Mouse (Mus musculus): ENCODE measurements at regions not wholly inside any gene's neighbourhood (a gene's known extent, or its start where the extent isn't known, plus 50 kb on each side); places are given as distances from the start of the nearest gene placed in this dataset.
"Not testable (repeated sequence)": the region's sequence is repeated elsewhere in the genome, so short reads cannot be mapped to it uniquely, and the experiment has no call there.

DNA sequence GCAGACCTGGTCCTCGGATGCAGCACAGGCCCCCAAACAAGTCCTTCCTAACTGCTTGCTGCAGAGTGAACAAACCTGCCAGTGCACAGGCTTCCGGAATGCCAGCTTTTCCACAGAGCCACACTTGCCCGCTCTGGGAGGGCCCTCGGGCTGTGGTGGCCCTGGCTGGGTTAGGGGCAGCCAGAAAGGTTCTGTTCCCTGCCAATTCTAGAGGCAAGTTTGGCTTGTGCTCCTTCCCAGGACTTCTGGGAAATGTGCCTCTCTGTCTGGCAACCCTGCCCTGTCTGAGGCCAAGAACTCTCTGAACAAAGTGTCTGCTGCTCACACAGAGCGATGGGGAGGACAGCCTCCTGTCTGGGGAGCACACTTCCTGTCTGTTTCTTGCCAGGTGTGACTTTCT lies 66.4 kb downstream of the Xrcc2 start:
- no peaks in the 10 kb centered on the region for H3K27me3 ChIP-seq (ENCODE audit: low read depth, poor library complexity, severe bottlenecking)
- H3K9me3 ChIP-seq (replicated peaks) = peaks cover 2% of the 10 kb centered on the region; the same call in 1 of the 2 replicates
- H3K27ac ChIP-seq (replicated peaks) = no peak overlapping the region
- H3K4me1 ChIP-seq = no peaks in the 10 kb centered on the region
- WGBS = 88% methylated on average over 5 of the region's 5 CpGs
- no peak overlapping the region for H3K4me3 ChIP-seq
- DNase-seq (ENCODE audit: low spot score) = no peak
- no peaks in the 10 kb centered on the region for H3K36me3 ChIP-seq

DNA sequence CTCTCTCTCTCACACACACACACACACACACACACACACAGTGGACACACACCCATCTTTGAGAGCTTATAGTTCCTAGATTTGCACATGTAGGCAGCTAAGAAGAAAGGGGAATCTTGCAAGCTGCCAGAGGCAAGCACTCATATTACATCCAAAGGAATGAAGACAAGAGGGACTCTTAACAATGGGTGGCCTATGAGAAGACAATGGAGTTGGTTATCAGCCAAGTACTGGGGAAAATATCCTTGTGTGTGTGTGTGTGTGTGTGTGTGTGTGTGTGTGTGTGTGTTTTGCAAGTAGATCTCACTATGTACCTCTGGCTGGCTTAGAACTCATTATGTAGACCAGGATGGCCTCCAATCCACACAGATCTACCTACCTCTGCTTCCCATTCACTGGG lies 67.5 kb downstream of the Xrcc2 start:
- no peak for DNase-seq (ENCODE audit: low spot score)
- H3K4me3 ChIP-seq = no peak overlapping the region
- no peaks in the 10 kb centered on the region for H3K4me1 ChIP-seq
- H3K27me3 ChIP-seq (ENCODE audit: low read depth, poor library complexity, severe bottlenecking) = no peaks in the 10 kb centered on the region
- no peaks in the 10 kb centered on the region for H3K36me3 ChIP-seq
- peaks cover 7% of the 10 kb centered on the region for H3K9me3 ChIP-seq (replicated peaks)
- H3K27ac ChIP-seq (replicated peaks) = no peak overlapping the region

DNA sequence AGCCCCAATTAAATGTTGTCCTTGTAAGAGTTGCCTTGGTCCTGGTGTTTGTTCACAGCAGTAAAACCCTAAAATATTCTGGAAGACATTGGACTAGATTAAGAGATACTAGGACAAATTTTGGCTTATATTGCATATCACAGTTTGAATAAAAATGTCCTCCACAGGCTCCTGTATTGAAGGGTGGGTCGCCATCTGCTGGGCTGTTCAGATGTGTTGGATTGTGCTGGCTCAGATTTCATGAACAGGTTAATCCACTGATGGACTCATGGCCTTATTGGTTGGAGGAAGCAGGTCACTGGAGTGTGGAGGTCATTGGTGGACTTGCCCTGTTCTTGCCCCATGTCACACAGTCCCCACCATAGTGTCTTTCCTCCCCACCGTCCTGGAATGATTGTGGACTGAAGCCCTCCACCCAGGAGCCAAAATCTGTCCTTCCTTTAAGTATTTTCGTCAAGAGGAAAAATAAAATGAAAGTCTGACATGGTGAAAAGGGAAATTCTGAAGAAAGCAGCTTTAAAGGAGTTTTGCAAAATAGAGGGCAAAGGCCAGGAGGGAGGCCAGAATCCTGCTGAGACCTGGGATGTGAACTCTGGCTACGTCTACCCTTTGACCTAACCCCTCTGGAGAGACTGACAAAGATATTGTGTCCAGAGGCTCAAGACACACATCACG lies 72.6 kb downstream of the Xrcc2 start:
- no peak overlapping the region for H3K4me3 ChIP-seq
- H3K27me3 ChIP-seq (ENCODE audit: low read depth, poor library complexity, severe bottlenecking) = no peaks in the 10 kb centered on the region
- no peaks in the 10 kb centered on the region for H3K4me1 ChIP-seq
- no peak overlapping the region for H3K27ac ChIP-seq (replicated peaks)
- no peak for DNase-seq (ENCODE audit: low spot score)
- H3K36me3 ChIP-seq = no peaks in the 10 kb centered on the region
- peaks cover 13% of the 10 kb centered on the region for H3K9me3 ChIP-seq (replicated peaks)
- WGBS = 66% methylated on average over 5 of the region's 5 CpGs

DNA sequence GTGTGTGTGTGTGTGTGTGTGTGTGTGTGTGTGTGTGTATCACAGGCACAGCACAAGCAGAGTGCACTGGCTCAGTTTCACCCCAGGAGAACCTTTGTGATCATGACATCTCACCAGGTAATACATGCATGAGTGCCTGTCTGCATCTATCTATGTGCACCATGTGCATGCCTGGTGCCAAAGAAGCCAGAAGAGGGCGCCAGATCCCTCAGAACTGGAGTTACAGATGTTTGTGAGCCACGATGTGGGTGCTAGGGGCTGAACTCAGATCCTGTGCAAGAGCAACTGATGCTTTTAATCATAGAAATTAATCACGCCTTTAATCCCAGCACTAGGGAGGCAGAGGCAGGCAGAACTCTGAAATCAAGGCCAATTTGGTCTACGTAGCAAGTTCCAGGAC lies 75.9 kb downstream of the Xrcc2 start:
- Histone ChIP-seq H3K4me3 (no peak overlapping the region), H3K27ac (replicated peaks) (no peak overlapping the region), H3K4me1 (no peaks in the 10 kb centered on the region), H3K9me3 (replicated peaks) (peaks cover 13% of the 10 kb centered on the region), H3K27me3 (ENCODE audit: low read depth, poor library complexity, severe bottlenecking) (no peaks in the 10 kb centered on the region), H3K36me3 (no peaks in the 10 kb centered on the region)
- no peak for DNase-seq (ENCODE audit: low spot score)
- 79% methylated on average over 4 of the region's 4 CpGs for WGBS

DNA sequence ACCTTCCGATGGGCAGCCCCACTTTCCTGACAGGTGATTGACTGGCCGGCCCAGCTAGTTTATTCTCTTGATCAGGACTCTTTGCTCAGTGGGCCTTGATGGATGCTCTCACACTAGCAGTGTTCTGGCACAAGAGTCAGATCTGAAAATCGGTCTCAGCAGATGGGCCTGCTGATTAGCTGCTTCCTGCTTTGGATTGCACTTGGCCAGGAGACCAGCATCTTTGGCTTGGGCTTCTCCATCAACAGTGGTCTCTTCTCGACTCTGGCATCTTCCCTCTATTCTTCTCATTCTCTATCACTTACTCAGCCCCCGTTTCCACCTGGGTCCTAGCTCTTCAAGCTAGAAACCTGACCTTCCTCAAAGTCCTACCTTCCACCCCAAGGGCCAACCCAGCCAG lies 77.1 kb downstream of the Xrcc2 start:
- peaks cover 7% of the 10 kb centered on the region; the same call in 1 of the 2 replicates for H3K9me3 ChIP-seq (replicated peaks)
- no peak overlapping the region for H3K27ac ChIP-seq (replicated peaks)
- no peak overlapping the region for H3K4me3 ChIP-seq
- no peak for DNase-seq (ENCODE audit: low spot score)
- H3K27me3 ChIP-seq (ENCODE audit: low read depth, poor library complexity, severe bottlenecking) = no peaks in the 10 kb centered on the region
- H3K36me3 ChIP-seq = no peaks in the 10 kb centered on the region
- H3K4me1 ChIP-seq = peaks cover 4% of the 10 kb centered on the region; the same call in 1 of the 2 replicates
- 88% methylated on average over 5 of the region's 5 CpGs for WGBS

DNA sequence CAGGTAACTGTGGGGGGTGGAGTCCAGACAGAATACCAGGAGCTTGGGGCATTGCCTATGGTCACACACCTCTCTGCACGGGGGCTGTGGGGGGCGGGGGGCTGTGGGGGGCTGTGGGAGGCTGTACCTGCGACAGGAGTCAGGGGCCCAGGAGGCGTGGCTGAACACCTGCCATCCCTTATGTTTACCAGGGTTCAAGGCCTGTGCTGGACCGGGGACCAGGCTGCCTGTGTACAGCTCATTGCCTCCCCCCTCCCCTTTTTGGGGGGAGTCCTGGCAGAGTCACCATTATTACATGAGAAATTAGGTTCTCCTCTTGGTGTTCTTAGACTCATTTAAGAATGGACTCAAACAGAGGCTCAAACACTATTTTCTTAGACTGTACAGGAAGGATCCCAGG lies 78.5 kb downstream of the Xrcc2 start:
- no peak overlapping the region for H3K4me3 ChIP-seq
- H3K9me3 ChIP-seq (replicated peaks) = peaks cover 7% of the 10 kb centered on the region; the same call in 1 of the 2 replicates
- WGBS = 81% methylated on average over 5 of the region's 5 CpGs
- peaks cover 6% of the 10 kb centered on the region; the same call in 1 of the 2 replicates for H3K4me1 ChIP-seq
- no peak overlapping the region for H3K27ac ChIP-seq (replicated peaks)
- H3K27me3 ChIP-seq (ENCODE audit: low read depth, poor library complexity, severe bottlenecking) = no peaks in the 10 kb centered on the region
- H3K36me3 ChIP-seq = no peaks in the 10 kb centered on the region
- DNase-seq (ENCODE audit: low spot score) = no peak

DNA sequence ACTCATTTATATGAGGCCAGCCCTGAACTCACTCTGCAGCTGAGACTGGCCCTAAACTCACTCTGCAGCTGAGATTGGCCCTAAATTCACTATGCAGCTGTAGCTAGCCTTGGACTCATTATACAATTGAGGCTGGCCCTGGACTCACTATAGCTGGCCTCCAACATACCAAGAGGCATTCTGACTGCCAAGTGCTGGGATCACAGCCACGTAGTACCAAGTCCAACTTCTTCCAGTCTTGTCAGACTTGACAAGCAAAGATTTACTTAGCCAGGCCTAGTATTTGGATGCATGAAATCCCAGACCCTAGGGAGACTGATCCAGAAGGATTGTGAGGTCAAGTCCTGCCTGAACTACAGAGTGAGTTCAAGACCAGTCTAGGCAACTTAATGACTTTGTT lies 81.6 kb downstream of the Xrcc2 start:
- H3K4me3 ChIP-seq = no peak overlapping the region
- peaks cover 6% of the 10 kb centered on the region; the same call in 1 of the 2 replicates for H3K4me1 ChIP-seq
- WGBS = 80% methylated on average over 1 of the region's 1 CpGs
- H3K9me3 ChIP-seq (replicated peaks) = no peaks in the 10 kb centered on the region
- no peak for DNase-seq (ENCODE audit: low spot score)
- no peak overlapping the region for H3K27ac ChIP-seq (replicated peaks)
- no peaks in the 10 kb centered on the region for H3K27me3 ChIP-seq (ENCODE audit: low read depth, poor library complexity, severe bottlenecking)
- H3K36me3 ChIP-seq = no peaks in the 10 kb centered on the region

DNA sequence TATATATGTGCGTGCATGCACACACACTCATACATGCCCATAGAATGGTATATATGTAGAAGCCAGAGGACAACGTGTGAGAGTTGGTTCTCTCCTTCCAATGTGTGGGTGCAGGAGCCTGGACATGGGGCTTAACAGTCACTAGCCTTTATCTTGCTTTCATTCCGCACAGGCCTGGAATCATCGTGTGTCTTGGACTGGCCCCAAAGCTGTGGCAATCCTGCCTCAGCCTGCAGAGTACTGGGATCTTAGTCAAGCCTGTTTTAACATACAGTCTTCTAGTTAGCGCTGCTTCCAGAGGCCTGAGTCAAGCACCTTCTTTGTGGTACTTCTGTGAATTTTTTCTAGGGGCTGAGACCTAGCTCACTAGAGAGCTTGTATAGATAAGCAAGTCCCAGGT lies 85.8 kb downstream of the Xrcc2 start:
- H3K4me1 ChIP-seq = peaks cover 6% of the 10 kb centered on the region; the same call in 1 of the 2 replicates
- 95% methylated on average over 5 of the region's 5 CpGs for WGBS
- H3K27ac ChIP-seq (replicated peaks) = no peak overlapping the region
- no peaks in the 10 kb centered on the region for H3K27me3 ChIP-seq (ENCODE audit: low read depth, poor library complexity, severe bottlenecking)
- H3K9me3 ChIP-seq (replicated peaks) = no peaks in the 10 kb centered on the region
- H3K36me3 ChIP-seq = no peaks in the 10 kb centered on the region
- no peak overlapping the region for H3K4me3 ChIP-seq
- no peak for DNase-seq (ENCODE audit: low spot score)

DNA sequence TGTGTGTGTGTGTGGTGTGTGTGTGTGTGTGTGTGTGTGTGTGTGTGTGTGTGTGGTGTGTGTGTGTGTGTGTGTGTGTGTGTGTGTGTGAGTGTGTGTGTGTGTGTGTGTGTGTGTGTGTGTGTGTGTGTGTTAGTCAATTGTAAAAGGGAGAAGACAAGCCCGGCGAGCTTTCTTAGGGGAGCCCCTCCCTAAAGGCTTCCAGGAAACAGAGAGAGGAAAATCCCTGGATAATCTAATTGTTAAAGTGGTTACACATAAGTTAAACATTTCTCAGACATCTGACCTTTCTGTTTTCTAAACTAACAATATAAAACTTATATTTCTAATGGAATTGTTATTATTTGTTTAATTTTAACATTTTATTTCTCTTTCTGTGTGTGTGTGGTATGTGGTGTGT lies 86.3 kb downstream of the Xrcc2 start:
- not testable (repeated sequence) for H3K36me3 ChIP-seq; H3K4me1 ChIP-seq; H3K27ac ChIP-seq (replicated peaks); DNase-seq (ENCODE audit: low spot score); H3K4me3 ChIP-seq; H3K27me3 ChIP-seq (ENCODE audit: low read depth, poor library complexity, severe bottlenecking); H3K9me3 ChIP-seq (replicated peaks)
- WGBS = 84% methylated on average over 2 of the region's 2 CpGs

DNA sequence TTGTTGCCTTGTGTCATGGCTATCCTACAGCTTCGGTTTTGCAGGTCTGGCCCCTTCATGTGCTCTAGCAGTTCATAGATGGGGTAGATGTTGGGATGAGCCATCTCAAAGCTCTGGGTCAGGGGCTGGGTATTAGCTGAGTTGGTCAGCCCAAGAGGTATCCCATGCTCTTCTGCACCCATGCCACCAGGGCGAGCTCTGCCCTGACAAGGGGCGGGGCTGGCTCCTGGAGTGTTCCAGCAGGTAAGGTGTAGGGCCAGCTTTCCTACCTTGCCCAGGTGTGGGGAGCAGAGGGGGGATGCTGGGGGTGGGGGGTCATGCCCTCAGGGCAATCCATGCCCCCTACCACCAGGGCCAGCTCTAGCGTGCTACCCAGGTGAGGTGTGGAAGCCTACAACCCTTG lies 91.0 kb downstream of the Xrcc2 start:
- H3K27ac ChIP-seq (replicated peaks) = no peak overlapping the region
- 90% methylated on average over 4 of the region's 4 CpGs for WGBS
- H3K4me1 ChIP-seq = no peaks in the 10 kb centered on the region; the same call in 1 of the 2 replicates
- no peak for DNase-seq (ENCODE audit: low spot score)
- H3K27me3 ChIP-seq (ENCODE audit: low read depth, poor library complexity, severe bottlenecking) = no peaks in the 10 kb centered on the region
- no peak overlapping the region for H3K4me3 ChIP-seq
- H3K36me3 ChIP-seq = no peaks in the 10 kb centered on the region
- no peaks in the 10 kb centered on the region for H3K9me3 ChIP-seq (replicated peaks)

DNA sequence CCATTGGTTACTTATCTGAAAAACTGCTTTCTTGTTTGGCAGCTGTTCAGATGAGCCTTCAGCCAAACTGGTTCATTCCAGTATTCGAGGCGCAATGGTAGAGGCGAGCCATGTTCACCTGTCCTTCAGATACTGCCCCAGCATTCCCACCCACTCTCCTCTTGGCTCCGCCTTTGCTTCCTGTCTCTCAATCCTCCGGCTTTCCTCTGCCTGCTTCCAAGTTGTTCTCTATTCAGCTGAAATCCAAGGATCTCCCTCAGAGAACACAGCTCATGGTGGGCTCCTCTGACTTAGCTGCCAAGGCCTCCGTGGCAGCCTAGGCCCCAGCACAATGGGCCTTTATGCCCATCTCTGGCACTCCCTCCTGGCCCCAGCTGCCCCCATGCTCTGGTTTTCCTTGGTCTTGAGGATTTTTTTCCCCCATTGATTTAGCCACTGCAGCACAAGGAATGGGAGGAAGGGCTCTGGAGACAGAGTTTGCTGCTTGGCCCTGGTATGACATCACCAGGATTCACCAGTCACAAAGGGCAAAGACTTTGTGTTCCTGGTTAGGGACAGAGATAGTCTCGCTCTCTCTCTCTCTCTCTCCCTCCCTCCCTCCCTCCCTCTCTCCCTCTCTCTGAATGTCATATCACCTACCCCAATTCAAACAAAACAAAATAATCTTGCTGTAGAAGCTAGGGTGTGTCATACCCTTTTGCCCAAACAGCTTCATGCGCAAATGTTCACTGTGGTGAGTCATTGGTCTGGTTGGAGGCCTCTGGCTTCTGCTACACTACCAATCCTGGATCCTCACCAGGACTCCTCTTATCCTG lies 91.6 kb downstream of the Xrcc2 start:
- 0 out of 2 replicates have a peak overlapping the region, but pooled peaks have one; percentile 23 for H3K27ac ChIP-seq (replicated peaks)
- no peak for DNase-seq (ENCODE audit: low spot score)
- H3K4me3 ChIP-seq = no peak overlapping the region
- 90% methylated on average over 8 of the region's 8 CpGs for WGBS
- H3K4me1 ChIP-seq = no peaks in the 10 kb centered on the region; the same call in 1 of the 2 replicates
- H3K36me3 ChIP-seq = no peaks in the 10 kb centered on the region
- no peaks in the 10 kb centered on the region for H3K9me3 ChIP-seq (replicated peaks)
- H3K27me3 ChIP-seq (ENCODE audit: low read depth, poor library complexity, severe bottlenecking) = no peaks in the 10 kb centered on the region

DNA sequence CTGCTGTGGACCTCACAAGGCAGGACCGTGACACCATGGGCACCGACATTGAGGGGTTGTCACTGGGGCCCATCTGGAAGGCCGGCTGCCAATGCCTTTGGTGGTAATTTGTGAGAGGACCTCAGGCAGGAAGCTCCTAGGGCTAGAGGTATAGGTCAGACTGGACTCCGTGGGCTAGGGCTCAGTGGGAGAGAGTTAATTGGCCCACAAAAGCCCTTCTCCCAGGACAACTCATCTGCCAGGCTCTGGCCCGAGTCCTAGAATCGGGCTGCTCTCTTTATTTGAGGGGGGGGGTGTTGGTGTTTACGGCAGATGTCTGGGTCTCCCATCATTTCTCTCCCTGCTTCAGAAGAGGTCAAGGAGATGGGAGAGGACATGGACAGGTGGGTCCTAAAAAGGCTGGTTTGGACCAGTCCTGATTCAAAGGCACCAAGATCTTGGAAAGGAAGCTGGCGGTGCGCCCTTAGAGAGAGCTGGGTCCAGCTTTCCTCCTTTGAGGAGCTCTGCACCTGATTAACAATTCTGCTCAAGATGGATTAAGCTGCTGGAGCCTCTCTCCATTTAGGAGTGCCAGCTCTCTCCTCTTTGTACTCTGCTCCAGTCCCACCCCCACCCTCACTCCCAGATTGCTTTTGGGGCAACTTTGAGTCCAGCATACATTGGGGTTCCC lies 93.5 kb downstream of the Xrcc2 start:
- no peak overlapping the region for H3K4me3 ChIP-seq
- no peaks in the 10 kb centered on the region; the same call in 1 of the 2 replicates for H3K4me1 ChIP-seq
- WGBS = 83% methylated on average over 9 of the region's 9 CpGs
- no peaks in the 10 kb centered on the region for H3K27me3 ChIP-seq (ENCODE audit: low read depth, poor library complexity, severe bottlenecking)
- H3K27ac ChIP-seq (replicated peaks) = no peak overlapping the region
- DNase-seq (ENCODE audit: low spot score) = no peak
- no peaks in the 10 kb centered on the region for H3K36me3 ChIP-seq
- no peaks in the 10 kb centered on the region for H3K9me3 ChIP-seq (replicated peaks)

DNA sequence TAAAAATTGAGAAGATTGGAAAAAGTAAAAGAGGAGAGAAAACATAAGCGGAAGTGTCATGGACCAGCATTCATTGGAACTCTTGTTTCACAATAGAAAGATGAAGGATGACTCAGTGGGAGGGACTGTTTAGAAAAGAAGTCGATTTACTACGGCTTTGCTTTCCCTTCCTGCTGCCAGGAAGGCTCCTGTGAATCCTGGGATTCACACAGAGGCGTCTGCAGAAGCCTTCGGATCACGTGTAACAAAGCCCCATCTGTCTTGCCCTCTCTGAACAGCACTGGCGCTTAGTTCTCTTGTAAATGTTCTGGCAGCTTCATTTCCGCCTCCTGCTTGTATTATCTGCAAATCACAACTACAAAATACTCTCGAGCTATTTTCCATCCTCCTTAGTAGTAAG lies 94.0 kb downstream of the Cct8l1 start:
- DNase-seq (ENCODE audit: low spot score) = no peak

More for the DNA sequence above, 94.0 kb downstream of the Cct8l1 start:
- Histone ChIP-seq H3K4me1 (no peaks in the 10 kb centered on the region; the same call in 1 of the 2 replicates), H3K27ac (replicated peaks) (no peak overlapping the region), H3K9me3 (replicated peaks) (no peaks in the 10 kb centered on the region), H3K27me3 (ENCODE audit: low read depth, poor library complexity, severe bottlenecking) (no peaks in the 10 kb centered on the region), H3K4me3 (no peak overlapping the region), H3K36me3 (no peaks in the 10 kb centered on the region)
- 24% methylated on average over 9 of the region's 9 CpGs for WGBS
